Comparison of ENCODE assay signal across 22 mouse cellular contexts in genomic region chr9:26481890-26482289, GRCm38 (mm10).
"Had no signal": no experiment of that assay in that cellular context is flagged by ENCODE, and none has a peak within 500 bp of the region (broad histone marks: within the 10 kb centered on the region; RNA-seq: fewer than 3 reads in every experiment).

No protein-coding gene starts in this region.

- H3K36me3 ChIP-seq: liver, embryonic 13.5 days; liver, embryonic 15.5 days; lung, embryonic 15.5 days; midbrain, embryonic 13.5 days; midbrain, embryonic 15.5 days; neural tube, embryonic 13.5 days; neural tube, embryonic 15.5 days; stomach, embryonic 15.5 days had no signal

- H3K4me1 ChIP-seq: liver, embryonic 13.5 days; liver, embryonic 15.5 days; lung, embryonic 15.5 days; megakaryocyte, embryonic 14.5 days; midbrain, embryonic 13.5 days; midbrain, embryonic 15.5 days; neural tube, embryonic 13.5 days; neural tube, embryonic 15.5 days; stomach, embryonic 15.5 days had no signal

- DNase-seq: liver, embryonic 13.5 days; liver, postnatal 0 days; lung, adult 2 months; lung, postnatal 14 days; lung, postnatal 36 days; retina, postnatal 1 day; right cerebral cortex, adult 18-20 months; right cerebral cortex, postnatal 14 days; thymus, adult 2 months; thymus, postnatal 14 days; thymus, postnatal 36 days had no signal

- H3K27ac ChIP-seq: liver, embryonic 13.5 days; liver, embryonic 15.5 days; lung, embryonic 15.5 days; macrophage; midbrain, embryonic 13.5 days; midbrain, embryonic 15.5 days; neural tube, embryonic 13.5 days; neural tube, embryonic 15.5 days; stomach, embryonic 15.5 days; stomach, postnatal 0 days had no signal

- H3K4me2 ChIP-seq: liver, embryonic 13.5 days; liver, embryonic 15.5 days; lung, embryonic 15.5 days; midbrain, embryonic 11.5 days; midbrain, embryonic 13.5 days; midbrain, embryonic 15.5 days; neural tube, embryonic 13.5 days; neural tube, embryonic 15.5 days; stomach, embryonic 15.5 days had no signal

- H3K9me3 ChIP-seq: liver, embryonic 13.5 days; liver, embryonic 15.5 days; lung, embryonic 15.5 days; megakaryocyte, embryonic 14.5 days; midbrain, embryonic 13.5 days; midbrain, embryonic 15.5 days; neural tube, embryonic 13.5 days; neural tube, embryonic 15.5 days; stomach, embryonic 15.5 days had no signal

- H3K9ac ChIP-seq: liver, embryonic 13.5 days; liver, embryonic 15.5 days; liver, postnatal 0 days; lung, embryonic 15.5 days; midbrain, embryonic 13.5 days; midbrain, embryonic 15.5 days; neural tube, embryonic 13.5 days; neural tube, embryonic 15.5 days; stomach, embryonic 15.5 days had no signal

- H3K27me3 ChIP-seq: liver, embryonic 13.5 days; liver, embryonic 15.5 days; lung, embryonic 15.5 days; megakaryocyte, embryonic 14.5 days; midbrain, embryonic 13.5 days; midbrain, embryonic 15.5 days; neural tube, embryonic 13.5 days; neural tube, embryonic 15.5 days; stomach, embryonic 15.5 days had no signal

- H3K4me3 ChIP-seq: liver, embryonic 13.5 days; liver, embryonic 15.5 days; lung, embryonic 15.5 days; megakaryocyte, embryonic 14.5 days; midbrain, embryonic 13.5 days; midbrain, embryonic 15.5 days; neural tube, embryonic 13.5 days; neural tube, embryonic 15.5 days; stomach, embryonic 15.5 days had no signal
